Mouse (Mus musculus): Measurements from ENCODE around the gene Etl4. TPM values are rescaled to one million over a fixed set of nuclear protein-coding genes. Genes with fewer than 3 reads are reported as not detected.

The Etl4 gene
- polyA plus RNA-seq, 1 experiment from 2014 or later = 7.2 TPM

DNA sequence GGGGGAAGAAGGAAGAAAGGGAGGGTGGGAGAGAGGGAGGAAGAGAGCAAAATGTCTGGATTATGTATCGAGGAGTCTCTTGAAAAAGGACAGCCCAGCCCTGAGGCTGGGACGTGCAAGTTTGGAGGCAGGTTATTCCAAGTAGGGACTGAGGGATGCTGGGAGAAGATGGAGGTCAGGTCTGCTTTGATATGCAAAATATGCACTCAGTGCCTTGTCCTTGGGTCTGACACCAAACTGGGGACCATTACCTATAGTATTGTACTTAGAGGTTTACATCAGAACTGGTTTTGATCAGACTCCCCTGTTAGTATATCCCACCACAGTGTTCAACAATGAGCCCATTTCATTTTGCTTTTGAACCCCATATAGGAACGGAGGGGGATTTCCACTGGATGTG lies 685.4 kb downstream of the Etl4 start:
- H3K27me3 ChIP-seq (replicated peaks) = no peaks in the 10 kb centered on the region
- H3K9ac ChIP-seq (replicated peaks) = no peak overlapping the region
- no peak overlapping the region for H3K27ac ChIP-seq (replicated peaks)
- no peak overlapping the region for H3K4me2 ChIP-seq
- no peaks in the 10 kb centered on the region for H3K9me3 ChIP-seq (replicated peaks)
- H3K4me1 ChIP-seq = no peaks in the 10 kb centered on the region
- H3K36me3 ChIP-seq = no peaks in the 10 kb centered on the region
- H3K4me3 ChIP-seq (replicated peaks) = no peak overlapping the region
- no peak for ATAC-seq (ENCODE audit: low FRiP score)
- WGBS = 84% methylated on average over 3 of the region's 3 CpGs

GRCm38 (mm10) chr2:20596558-20596957 lies 687.0 kb downstream of the Etl4 start:
- Histone ChIP-seq H3K4me2 (no peak overlapping the region), H3K27ac (replicated peaks) (no peak overlapping the region), H3K36me3 (no peaks in the 10 kb centered on the region), H3K4me3 (replicated peaks) (no peak overlapping the region), H3K4me1 (no peaks in the 10 kb centered on the region), H3K9ac (replicated peaks) (no peak overlapping the region), H3K27me3 (replicated peaks) (no peaks in the 10 kb centered on the region), H3K9me3 (replicated peaks) (no peaks in the 10 kb centered on the region)
- ATAC-seq (ENCODE audit: low FRiP score) = no peak
- WGBS = 96% methylated on average over 3 of the region's 3 CpGs

DNA sequence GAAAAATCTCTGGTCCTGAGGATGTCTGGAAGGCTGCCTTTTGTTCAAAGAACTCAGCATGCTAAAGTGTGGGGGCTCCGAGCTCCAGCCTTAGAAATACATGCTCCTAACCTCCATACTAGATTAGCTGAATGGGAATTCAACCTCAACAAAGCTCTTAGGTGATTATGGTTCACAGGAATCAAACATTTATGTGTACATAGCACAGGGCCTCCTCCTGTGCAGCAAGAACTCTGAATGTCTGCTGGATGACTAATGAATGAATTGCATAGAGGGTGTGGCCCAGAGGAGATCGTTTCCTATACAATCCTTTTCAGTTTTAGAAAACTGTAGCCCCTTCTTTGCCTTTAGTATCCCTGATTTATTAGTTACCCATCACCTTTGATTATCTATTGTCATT lies 687.6 kb downstream of the Etl4 start:
- no peaks in the 10 kb centered on the region for H3K4me1 ChIP-seq
- H3K27ac ChIP-seq (replicated peaks) = no peak overlapping the region
- no peaks in the 10 kb centered on the region for H3K27me3 ChIP-seq (replicated peaks)
- no peak overlapping the region for H3K4me3 ChIP-seq (replicated peaks)
- 38% methylated on average over 2 of the region's 2 CpGs for WGBS
- H3K4me2 ChIP-seq = no peak overlapping the region
- no peak overlapping the region for H3K9ac ChIP-seq (replicated peaks)
- no peaks in the 10 kb centered on the region for H3K36me3 ChIP-seq
- H3K9me3 ChIP-seq (replicated peaks) = no peaks in the 10 kb centered on the region
- ATAC-seq (ENCODE audit: low FRiP score) = no peak

DNA sequence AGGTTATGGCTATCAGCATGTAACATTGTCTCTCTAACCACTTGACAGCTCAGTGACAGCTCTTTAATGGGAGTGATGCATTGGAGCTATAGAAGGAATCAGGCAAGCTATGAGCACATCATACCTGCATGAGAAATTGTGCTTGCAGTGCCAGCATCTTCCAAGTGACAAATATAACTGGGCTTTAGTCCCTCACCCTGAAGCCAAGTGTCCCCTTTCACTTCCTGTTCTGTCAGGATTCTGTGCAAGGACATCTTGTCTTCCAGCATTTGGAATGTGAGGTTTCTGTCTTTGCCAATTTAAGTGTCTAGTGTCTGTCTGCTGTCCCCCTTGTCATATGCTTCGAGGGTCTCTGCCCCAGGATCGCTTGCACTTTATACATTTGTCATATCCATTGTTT lies 693.1 kb downstream of the Etl4 start:
- no peak for ATAC-seq (ENCODE audit: low FRiP score)
- Histone ChIP-seq H3K27me3 (replicated peaks) (no peaks in the 10 kb centered on the region), H3K9me3 (replicated peaks) (no peaks in the 10 kb centered on the region), H3K27ac (replicated peaks) (no peak overlapping the region), H3K4me1 (no peaks in the 10 kb centered on the region), H3K4me3 (replicated peaks) (no peak overlapping the region), H3K36me3 (no peaks in the 10 kb centered on the region), H3K9ac (replicated peaks) (no peak overlapping the region), H3K4me2 (no peak overlapping the region)
- WGBS = 91% methylated on average over 2 of the region's 2 CpGs

DNA sequence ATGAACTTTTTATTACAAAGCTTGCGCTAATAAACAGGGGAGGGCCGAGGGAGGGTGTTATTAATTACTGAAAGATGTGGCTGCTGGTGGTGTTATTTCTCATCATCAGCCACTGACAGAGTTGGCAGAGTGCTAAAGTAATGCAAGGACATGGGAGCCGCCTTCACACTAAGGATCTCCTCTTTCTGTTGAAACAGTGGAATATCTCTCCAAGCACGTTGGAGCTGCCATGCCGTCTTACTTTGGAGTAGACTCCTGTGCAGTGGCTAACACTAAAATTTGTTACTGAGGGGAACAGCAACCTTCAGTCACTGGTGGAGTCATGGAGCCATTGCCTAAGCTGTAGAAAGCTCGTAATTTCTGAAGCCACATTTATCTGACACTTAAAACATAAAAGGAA lies 694.0 kb downstream of the Etl4 start:
- no peak overlapping the region for H3K4me3 ChIP-seq (replicated peaks)
- 91% methylated on average over 6 of the region's 6 CpGs for WGBS

GRCm38 (mm10) chr2:20603991-20604390 lies 694.4 kb downstream of the Etl4 start:
- Histone ChIP-seq H3K9me3 (replicated peaks) (no peaks in the 10 kb centered on the region), H3K27me3 (replicated peaks) (no peaks in the 10 kb centered on the region), H3K4me1 (no peaks in the 10 kb centered on the region), H3K4me3 (replicated peaks) (no peak overlapping the region), H3K36me3 (no peaks in the 10 kb centered on the region), H3K27ac (replicated peaks) (no peak overlapping the region), H3K4me2 (no peak overlapping the region), H3K9ac (replicated peaks) (no peak overlapping the region)
- no peak for ATAC-seq (ENCODE audit: low FRiP score)
- WGBS = 85% methylated on average over 6 of the region's 6 CpGs

More for the DNA sequence above, 694.0 kb downstream of the Etl4 start:
- ATAC-seq (ENCODE audit: low FRiP score) = no peak
- no peak overlapping the region for H3K9ac ChIP-seq (replicated peaks)
- no peak overlapping the region for H3K27ac ChIP-seq (replicated peaks)
- no peaks in the 10 kb centered on the region for H3K4me1 ChIP-seq
- H3K27me3 ChIP-seq (replicated peaks) = no peaks in the 10 kb centered on the region
- H3K9me3 ChIP-seq (replicated peaks) = no peaks in the 10 kb centered on the region
- no peak overlapping the region for H3K4me2 ChIP-seq
- no peaks in the 10 kb centered on the region for H3K36me3 ChIP-seq

- no peaks in the 10 kb centered on the region for H3K27me3 ChIP-seq (replicated peaks)
- ATAC-seq (ENCODE audit: low FRiP score) = no peak
- H3K9me3 ChIP-seq (replicated peaks) = no peaks in the 10 kb centered on the region
- H3K27ac ChIP-seq (replicated peaks) = no peak overlapping the region
- no peaks in the 10 kb centered on the region for H3K36me3 ChIP-seq
- no peak overlapping the region for H3K4me2 ChIP-seq
- no peak overlapping the region for H3K4me3 ChIP-seq (replicated peaks)
- H3K4me1 ChIP-seq = no peaks in the 10 kb centered on the region
- 56% methylated on average over 8 of the region's 8 CpGs for WGBS
- H3K9ac ChIP-seq (replicated peaks) = no peak overlapping the region
These were observed 699.6 kb downstream of the Etl4 start for GRCm38 (mm10) chr2:20609203-20609602.

DNA sequence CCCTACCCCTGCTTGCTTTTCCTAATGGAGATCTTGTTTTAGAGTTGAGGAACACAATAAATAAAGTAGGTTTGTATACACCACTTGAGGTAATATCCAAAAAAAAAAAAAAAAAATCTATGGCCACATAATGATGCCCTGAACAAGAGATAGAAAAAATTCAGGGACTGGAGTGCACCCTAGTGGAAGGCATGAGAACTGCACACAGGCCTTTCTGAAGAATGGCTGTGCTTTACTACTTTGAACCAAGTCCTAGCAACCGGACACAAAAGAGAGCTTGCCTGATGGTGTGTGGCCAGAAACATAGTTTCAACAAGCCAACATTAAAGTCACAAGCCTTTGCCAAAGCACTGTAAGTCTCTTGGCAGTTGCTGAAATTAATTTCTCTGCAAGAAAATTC lies 706.4 kb downstream of the Etl4 start:
- H3K27me3 ChIP-seq (replicated peaks) = no peaks in the 10 kb centered on the region
- H3K4me2 ChIP-seq = no peak overlapping the region
- no peaks in the 10 kb centered on the region for H3K9me3 ChIP-seq (replicated peaks)
- H3K4me1 ChIP-seq = no peaks in the 10 kb centered on the region
- 63% methylated on average over 1 of the region's 1 CpGs for WGBS
- no peaks in the 10 kb centered on the region for H3K36me3 ChIP-seq
- H3K4me3 ChIP-seq (replicated peaks) = no peak overlapping the region
- ATAC-seq (ENCODE audit: low FRiP score) = no peak
- no peak overlapping the region for H3K9ac ChIP-seq (replicated peaks)
- H3K27ac ChIP-seq (replicated peaks) = no peak overlapping the region

DNA sequence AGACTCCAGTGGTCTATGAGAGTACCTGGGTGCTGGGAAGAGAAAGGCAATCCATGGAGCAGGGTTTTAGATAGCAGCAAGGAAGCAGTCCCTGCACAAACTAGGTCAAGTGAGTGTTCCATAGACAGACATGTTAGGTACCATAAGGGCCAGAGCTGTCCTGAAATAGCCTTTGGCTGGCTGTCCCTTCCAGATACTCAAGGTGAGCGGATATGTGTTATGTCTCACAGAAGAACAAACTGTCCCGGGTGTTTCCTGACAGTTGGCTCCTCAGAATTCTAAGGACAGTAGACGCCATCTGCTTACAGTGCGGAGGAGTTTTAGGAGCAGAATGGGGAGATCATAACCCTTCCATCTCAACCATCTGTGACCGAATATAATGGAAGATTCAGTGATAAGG lies 708.8 kb downstream of the Etl4 start:
- Histone ChIP-seq H3K27me3 (replicated peaks) (no peaks in the 10 kb centered on the region), H3K9me3 (replicated peaks) (no peaks in the 10 kb centered on the region), H3K4me1 (no peaks in the 10 kb centered on the region), H3K36me3 (no peaks in the 10 kb centered on the region), H3K27ac (replicated peaks) (no peak overlapping the region), H3K4me3 (replicated peaks) (no peak overlapping the region), H3K9ac (replicated peaks) (no peak overlapping the region), H3K4me2 (no peak overlapping the region)
- WGBS = 97% methylated on average over 5 of the region's 5 CpGs
- no peak for ATAC-seq (ENCODE audit: low FRiP score)

DNA sequence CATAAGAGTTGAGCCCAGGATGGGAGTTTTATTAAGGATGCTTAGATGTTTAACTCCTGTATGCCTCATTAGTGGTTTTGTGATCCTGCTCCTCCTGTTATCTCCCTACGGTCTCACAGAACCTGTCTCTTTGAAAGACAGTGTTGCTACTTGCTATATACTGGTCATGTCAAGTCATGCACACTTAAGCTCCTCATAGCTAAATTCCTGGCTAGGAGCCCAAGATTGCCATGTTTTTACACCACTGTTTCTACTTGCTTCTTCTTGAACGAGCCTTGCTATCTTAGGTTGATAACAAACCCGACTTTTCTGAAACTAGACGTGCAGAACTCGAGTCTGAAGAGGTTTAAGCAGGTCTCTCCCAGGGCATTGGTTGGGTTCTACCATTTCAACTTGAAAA lies 710.3 kb downstream of the Etl4 start:
- H3K9ac ChIP-seq (replicated peaks) = no peak overlapping the region
- H3K36me3 ChIP-seq = no peaks in the 10 kb centered on the region
- H3K4me1 ChIP-seq = no peaks in the 10 kb centered on the region
- no peaks in the 10 kb centered on the region for H3K9me3 ChIP-seq (replicated peaks)
- H3K4me3 ChIP-seq (replicated peaks) = no peak overlapping the region
- no peak overlapping the region for H3K4me2 ChIP-seq
- WGBS = 91% methylated on average over 5 of the region's 5 CpGs
- no peak for ATAC-seq (ENCODE audit: low FRiP score)
- no peaks in the 10 kb centered on the region for H3K27me3 ChIP-seq (replicated peaks)
- H3K27ac ChIP-seq (replicated peaks) = no peak overlapping the region

DNA sequence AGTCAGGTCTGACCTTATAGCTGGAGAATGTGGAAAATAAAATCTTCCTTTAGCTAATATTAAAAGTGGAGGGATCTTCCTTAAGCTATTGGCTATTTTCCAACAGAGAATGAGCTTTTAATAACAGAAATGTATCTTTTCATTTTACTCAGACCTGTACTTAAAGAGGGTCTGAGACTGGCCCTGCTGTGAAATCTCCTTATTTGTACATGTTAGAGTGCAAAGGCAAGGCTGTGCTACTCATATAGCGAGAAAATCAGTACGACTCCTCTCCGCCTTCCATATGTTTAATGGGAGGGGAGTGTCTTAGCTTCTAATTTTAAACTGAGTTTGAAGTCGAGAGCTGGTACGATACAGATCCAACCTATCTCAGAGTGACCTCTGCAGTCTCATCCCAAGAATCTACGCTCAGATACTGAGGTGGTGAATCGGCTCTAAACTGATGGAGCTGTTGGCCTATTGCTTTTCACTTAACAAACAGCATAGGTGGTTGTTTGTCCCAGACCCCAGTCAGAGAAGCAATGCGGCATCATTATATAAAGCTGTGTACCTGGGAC lies 719.7 kb downstream of the Etl4 start:
- 87% methylated on average over 8 of the region's 8 CpGs for whole genome bisulfite sequencing
- H3K4me3 ChIP-seq (replicated peaks) = no peak overlapping the region

DNA sequence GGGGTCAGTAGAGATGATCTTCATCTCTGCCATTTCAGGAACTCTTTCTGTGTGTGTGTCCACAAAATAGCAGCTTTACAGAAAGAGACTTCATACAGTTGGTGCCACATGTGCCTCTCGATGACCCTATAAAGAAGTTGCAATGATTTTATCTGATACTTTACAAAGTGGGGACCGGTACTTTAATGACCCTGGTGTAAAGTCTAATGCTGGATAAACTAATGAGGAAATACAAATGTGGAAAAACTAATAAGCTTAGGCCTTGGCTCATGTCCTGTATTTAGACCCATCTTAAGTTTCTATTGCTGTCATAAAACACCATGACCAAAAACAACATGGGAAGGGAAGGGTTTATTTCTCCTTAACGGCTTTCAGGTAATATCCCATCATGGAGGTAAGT lies 729.0 kb downstream of the Etl4 start:
- WGBS = 92% methylated on average over 3 of the region's 3 CpGs
- H3K27me3 ChIP-seq (replicated peaks) = no peaks in the 10 kb centered on the region
- ATAC-seq (ENCODE audit: low FRiP score) = no peak
- H3K4me3 ChIP-seq (replicated peaks) = no peak overlapping the region
- H3K4me2 ChIP-seq = no peak overlapping the region
- H3K4me1 ChIP-seq = no peaks in the 10 kb centered on the region
- no peak overlapping the region for H3K9ac ChIP-seq (replicated peaks)
- no peaks in the 10 kb centered on the region for H3K9me3 ChIP-seq (replicated peaks)
- no peaks in the 10 kb centered on the region for H3K36me3 ChIP-seq
- no peak overlapping the region for H3K27ac ChIP-seq (replicated peaks)

More for the DNA sequence above, 719.7 kb downstream of the Etl4 start:
- Histone ChIP-seq H3K9ac (replicated peaks) (no peak overlapping the region), H3K4me1 (no peaks in the 10 kb centered on the region), H3K27ac (replicated peaks) (no peak overlapping the region), H3K4me2 (no peak overlapping the region), H3K36me3 (no peaks in the 10 kb centered on the region), H3K27me3 (replicated peaks) (no peaks in the 10 kb centered on the region), H3K9me3 (replicated peaks) (no peaks in the 10 kb centered on the region)
- no peak for ATAC-seq (ENCODE audit: low FRiP score)

GRCm38 (mm10) chr2:20639721-20640120 lies 730.1 kb downstream of the Etl4 start:
- Histone ChIP-seq H3K9ac (replicated peaks) (no peak overlapping the region), H3K9me3 (replicated peaks) (no peaks in the 10 kb centered on the region), H3K4me3 (replicated peaks) (no peak overlapping the region), H3K27me3 (replicated peaks) (no peaks in the 10 kb centered on the region), H3K36me3 (no peaks in the 10 kb centered on the region), H3K4me2 (no peak overlapping the region), H3K27ac (replicated peaks) (no peak overlapping the region), H3K4me1 (no peaks in the 10 kb centered on the region)
- WGBS = 79% methylated on average over 2 of the region's 2 CpGs
- ATAC-seq (ENCODE audit: low FRiP score) = no peak

Data from neural tube, embryonic 15.5 days (tissue).